Mouse (Mus musculus): ENCODE data around the gene Capn6. TPM values are rescaled to one million over a fixed set of nuclear protein-coding genes. Genes with fewer than 3 reads are reported as not detected.

Capn6 gene
- 0.03 TPM in 1 of 2 replicates, not detected in the other for polyA plus RNA-seq (2012)

DNA sequence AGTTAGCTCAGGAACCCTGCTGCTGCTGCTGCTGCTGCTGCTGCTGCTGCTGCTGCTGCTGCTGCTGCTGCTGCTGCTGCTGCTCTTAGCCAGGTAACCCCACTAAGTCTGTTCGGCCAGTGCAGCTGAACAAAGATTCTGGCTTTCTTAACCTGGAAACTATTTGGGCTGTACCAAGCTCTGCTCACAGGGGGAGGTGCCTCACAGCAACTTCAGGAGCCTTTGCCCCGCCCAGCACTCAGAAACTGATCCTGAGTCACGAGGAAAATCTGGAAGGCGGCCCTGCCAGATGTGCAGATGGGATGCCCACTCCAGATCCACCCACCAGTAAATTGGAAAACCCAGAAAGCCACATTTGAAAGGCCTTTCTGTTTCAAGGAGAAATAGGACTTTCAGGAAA lies at the start of gene Capn6:
TSS of gene Capn6 (minus strand) at position 203 of the 400 bp plus-strand sequence.
- TF ChIP-seq GATA1 (IDR thresholded peaks at IDR 0.05; ENCODE audit: low read length) = no peak

DNA sequence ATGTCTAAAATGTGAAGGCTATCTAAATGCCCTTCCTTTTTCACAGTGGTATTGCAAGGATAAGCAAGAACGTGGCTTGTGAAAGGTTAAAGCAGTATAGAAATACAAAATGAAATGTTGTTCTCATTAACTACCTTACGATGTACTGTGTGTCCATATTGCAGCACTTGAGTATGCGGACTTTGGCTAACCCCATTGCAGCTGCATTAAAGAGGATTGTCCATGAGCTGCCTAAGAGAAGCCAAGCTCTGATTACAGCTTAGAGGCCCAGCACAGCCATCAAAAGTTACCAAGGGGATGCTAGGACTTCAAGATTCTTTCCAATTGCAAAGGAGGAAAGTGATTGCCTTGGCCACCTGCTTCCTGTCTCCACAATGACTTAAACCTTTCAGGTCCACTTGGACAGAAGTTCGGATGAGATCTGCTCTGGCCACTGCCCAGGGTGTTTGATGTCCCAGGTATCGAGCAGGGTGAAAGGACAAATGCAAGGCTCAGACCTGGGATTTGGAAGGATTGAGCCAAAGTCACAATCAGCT lies 40.0 kb upstream of the Capn6 start:
- no peak for TF ChIP-seq GATA1 (IDR thresholded peaks at IDR 0.05; ENCODE audit: low read length)

DNA sequence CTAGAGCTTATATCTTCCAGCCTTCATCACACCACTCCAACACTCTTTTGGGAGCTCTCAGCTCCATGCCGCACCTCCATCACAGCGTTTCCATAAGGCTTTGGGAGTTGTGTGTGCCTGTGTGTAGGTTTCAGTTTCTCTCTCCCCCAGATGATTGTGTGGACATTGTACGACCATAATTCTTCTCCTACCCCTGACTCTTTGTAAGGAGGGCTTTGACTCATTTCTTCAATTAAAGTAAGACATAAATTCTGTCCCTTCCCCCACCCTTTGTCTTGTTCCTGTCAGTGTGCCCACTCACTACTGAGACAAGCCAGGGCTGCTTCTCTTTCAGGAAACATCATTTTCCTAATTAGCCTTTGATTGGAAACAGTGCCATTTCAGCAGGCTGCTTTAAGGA lies 24.1 kb upstream of the Capn6 start:
- TF ChIP-seq GATA1 (IDR thresholded peaks at IDR 0.05; ENCODE audit: low read length) = no peak

DNA sequence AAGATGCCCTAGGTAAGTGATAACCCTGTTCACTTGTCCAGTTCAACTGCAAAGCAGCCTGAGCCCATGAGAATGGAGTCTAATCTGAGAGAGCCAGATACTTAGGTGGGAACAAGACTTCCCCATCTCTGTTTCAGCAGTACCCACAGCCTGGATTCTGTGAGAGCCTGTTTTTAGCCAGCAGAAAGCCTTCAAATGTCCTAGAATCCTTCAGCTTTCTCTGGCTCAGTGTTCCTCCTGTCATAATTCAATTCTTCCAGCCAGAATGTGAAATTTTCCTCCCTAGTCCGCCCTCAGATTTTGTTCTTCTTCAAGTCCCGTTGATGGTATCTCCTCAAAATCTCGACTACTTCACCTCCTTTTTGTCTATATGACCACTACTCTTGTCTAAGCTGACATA lies 22.8 kb upstream of the Capn6 start:
- TF ChIP-seq GATA1 (IDR thresholded peaks at IDR 0.05; ENCODE audit: low read length) = no peak

- TF ChIP-seq GATA1 (IDR thresholded peaks at IDR 0.05; ENCODE audit: low read length) = no peak
These were observed 19.4 kb upstream of the Capn6 start for GRCm38 (mm10) chrX:143846637-143847036.

DNA sequence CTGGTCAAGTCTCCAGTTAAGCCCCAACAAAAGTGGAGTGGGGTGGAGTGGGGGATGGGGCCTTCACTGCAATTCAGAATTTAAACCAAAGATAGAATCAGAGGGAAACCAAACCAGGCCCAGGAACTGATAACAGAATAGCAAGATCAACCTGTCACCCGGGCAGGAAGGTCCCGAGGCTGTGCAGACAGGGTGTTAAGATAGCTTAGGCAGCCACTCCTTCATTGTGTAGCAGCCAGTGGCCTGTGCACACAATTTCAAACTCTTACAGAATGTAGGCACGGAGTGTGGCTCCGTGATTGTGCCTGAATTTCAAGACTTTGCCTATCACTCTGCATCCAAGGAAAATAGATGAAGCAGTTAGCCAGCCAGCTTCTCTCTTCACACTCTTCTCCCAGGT lies 693 bp downstream of the Capn6 start:
- no peak for TF ChIP-seq GATA1 (IDR thresholded peaks at IDR 0.05; ENCODE audit: low read length)

DNA sequence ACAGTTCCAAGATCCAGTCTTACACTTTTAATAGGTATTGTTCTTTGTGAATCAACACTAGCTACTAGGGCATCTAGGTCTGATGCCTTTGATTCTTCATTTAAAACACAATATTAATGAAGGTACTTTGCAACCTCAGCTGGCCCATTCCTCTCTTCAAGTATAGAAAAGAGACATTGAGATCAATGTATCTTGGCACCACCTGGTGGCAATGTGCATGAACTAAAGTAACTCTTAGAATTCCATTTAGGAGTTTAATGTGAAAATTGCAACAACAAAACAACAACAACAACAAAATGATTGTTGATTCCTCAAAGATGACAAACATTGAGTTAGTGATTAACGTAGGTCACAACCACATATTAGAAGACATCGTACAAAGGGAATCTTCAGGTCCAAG lies 8.3 kb downstream of the Capn6 start:
- no peak for TF ChIP-seq GATA1 (IDR thresholded peaks at IDR 0.05; ENCODE audit: low read length)

DNA sequence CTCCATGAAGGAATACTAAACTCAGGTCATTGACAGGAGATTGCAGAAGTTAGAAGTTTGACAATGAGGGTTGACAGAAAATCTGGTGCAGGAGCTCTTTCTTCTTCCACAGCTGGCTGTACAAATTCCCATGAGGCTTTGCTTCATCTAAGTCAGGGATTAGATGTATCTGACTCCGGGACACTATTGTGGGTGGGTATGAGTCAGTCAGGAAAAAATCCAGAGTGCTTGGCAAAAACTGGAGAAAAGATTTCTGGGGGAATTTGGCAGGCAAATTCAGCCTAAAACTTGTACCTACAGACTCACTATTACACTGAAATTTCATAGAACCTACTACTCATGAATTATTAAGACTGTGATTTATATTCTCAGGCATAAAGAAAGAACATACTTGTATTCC lies 11.3 kb downstream of the Capn6 start:
- TF ChIP-seq GATA1 (IDR thresholded peaks at IDR 0.05; ENCODE audit: low read length) = no peak

- TF ChIP-seq GATA1 (IDR thresholded peaks at IDR 0.05; ENCODE audit: low read length) = no peak
These were observed 64.7 kb downstream of the Capn6 start for GRCm38 (mm10) chrX:143762556-143762955.

Other genes starting within 250 kb of the Capn6 start
- gene Dcx, start 105.9 kb upstream of the Capn6 start, polyA plus RNA-seq (2012) = not detected in 2 replicates